Mouse (Mus musculus) mesoderm, embryonic 11.5 days (tissue): ENCODE results near the gene Zfp827.

Experiments used
- DNase-seq: peaks from one replicate; pipeline ENCODE4 v3.0.0-alpha.2; 2012; ENCODE audit warnings: low read depth, low spot score

Gene Zfp827

DNA sequence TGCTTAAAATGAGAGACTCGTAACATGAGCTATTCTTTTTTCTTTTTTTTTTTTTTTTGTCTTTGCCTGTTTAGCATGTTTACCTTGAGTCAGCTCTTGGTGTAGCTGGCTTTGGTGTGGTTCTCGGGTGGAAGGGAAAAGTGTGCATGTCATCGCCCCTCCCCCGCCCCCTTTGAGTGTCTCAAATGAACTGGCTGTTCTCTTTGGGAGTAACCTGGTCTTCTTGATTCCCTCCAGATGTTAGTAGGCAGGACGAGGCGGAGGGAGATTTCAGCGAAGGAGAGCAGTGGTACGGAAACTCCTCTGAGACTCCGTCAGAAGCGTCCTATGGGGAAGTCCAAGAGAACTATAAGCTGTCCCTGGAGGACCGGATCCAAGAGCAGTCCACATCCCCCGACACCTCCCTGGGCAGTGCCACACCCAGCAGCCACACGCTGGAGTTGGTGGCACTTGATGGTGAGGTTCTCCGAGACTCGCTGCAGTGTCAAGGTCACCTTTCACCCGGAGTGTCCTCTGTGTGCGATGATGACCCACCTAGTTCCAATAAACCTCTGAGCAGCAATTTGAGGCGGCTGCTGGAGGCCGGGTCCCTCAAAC lies 31.9 kb downstream of the Zfp827 start:
- peak; percentile 44 for DNase-seq

DNA sequence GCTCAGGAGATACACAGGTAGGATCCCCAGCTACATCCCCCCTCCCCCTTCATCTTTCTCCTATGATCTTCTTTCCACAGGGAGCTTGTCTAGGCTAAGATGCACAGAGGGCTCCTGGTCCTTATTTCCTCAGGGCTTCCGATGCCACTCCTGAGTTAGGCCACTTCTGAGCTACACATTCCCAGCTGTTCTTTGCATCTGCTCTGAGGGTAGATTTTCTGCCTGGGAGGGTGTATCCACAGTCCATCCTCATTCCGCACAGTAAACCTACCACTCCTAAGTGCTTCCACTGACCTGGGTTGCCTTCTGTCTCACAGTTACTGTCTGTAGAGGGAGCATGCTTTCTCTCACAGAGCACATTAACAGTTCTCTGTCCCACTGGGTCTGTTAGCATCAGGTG lies 37.7 kb downstream of the Zfp827 start:
- no peak for DNase-seq

DNA sequence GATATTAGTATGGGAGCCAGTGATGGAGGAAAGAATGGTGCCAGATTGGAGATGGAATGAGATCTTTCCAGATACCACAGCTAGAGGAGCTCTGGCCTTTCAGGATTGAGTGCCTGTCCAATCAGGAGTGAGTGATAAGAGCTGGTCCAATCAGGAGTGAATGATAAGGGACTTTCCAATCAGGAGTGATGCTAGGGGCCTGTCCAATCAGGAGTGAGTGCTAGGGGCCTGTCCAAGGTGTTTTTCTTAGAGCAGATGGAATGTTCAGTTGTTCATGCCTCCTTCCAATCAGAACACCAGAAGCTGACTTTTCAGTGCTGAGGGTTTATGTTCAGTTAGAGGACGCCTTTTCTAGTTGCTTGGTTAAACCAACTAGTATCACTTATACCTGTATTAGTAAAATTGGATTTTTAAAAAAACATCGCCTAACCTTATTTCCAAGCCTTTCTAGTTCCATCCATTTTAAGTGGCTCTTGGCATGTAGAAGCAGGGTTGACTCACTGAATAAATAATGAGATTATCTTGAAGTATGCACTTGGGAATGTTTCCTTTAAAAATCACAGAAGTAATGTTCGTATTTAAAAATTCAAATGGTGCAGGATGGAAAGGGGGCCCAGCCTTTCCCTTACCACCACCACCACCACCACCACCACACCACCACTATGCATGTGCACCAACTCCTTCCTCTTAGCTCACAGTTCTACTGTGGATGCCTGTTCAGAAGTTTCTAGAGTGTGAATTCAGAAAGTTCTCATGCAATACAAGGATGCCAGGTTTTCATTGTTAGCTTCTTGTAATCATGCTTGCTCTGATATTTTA lies 39.8 kb downstream of the Zfp827 start:
- no peak for DNase-seq

DNA sequence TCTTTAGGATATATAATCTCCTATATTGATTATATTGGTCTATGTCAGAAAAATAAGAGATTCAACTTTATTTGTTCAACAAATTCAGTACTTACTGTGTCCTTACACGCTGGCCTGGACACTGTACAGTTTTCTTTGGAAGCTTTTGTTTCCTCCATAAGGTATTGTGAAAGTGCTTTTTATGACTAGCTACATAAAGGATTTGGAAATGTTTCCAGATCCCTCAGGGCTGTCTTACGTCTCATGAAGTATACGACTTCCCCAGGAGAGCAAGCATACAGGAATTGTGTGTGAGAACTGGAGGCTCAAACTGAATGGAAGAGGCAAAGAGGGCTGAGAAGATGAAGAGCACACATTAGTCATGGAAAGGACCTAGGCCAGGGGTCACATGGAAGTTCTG lies 45.1 kb downstream of the Zfp827 start:
- DNase-seq = no peak

DNA sequence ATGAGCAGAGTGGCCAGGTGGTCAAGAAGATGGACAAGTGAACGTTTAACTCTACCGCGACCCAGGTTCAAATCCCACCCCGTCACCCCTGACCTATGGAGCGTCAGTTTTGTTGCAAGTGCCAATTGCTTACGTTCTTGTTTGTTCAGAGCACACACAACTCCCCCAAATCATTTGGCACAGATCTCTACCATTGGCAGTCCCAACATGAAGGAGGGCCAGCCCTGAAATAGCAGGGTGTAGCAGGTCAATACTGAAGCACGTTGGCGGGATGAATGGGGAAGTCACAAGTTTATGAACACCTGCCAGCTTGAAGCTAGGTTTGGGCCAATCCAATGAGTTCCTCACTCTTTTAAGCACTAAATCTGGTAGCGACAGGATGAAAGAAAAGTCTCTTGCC lies 46.7 kb downstream of the Zfp827 start:
- DNase-seq = no peak

DNA sequence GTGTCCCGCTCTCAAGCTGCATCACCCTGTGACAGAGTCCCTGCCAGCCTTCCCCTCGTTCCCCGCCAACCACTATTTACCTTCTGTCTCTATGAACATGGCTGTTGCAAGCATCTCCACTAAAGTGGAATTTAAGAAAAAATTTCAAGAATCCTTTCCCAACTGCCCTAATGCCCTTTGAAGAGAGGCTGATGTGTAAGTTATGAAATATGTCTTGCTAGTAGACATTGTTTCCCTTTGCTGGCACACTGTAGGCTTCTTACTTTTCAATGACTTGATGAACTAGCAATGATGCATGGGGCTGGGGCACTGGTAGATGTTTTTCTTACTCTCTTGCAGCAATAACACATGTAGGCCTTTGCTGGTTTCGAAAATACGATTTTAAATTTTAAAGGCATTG lies 49.0 kb downstream of the Zfp827 start:
- DNase-seq = no peak

DNA sequence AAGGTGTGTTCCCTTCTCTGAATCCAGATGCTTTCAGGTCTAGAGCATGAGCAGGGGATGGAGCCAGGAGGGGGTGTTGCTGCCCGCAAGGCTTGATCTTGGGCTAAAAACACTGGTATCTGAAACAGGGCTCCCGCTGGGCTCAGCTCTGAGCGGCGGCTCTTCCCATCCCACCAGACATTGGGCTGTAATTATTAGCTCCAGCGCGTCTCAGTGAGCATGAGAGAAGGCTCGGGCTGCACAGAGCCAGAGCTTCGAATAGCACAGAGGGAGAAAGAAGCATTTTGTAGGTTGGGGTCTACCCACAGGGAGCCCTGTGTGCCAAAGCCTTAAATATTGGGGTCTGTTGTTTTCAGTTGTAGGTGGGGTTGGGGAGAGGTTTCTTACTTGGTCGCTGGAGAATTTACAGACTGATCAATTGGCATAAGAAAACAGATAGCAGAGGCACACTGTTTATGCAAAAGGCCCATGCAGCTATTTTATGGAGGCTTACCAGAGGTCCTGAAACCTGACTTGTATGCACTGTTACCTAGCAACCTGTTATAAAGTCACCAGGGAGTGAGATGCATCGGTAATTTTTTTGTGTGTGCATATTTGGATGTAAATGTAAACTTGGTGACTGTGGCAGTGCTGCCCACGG lies 50.4 kb downstream of the Zfp827 start:
- no peak for DNase-seq

DNA sequence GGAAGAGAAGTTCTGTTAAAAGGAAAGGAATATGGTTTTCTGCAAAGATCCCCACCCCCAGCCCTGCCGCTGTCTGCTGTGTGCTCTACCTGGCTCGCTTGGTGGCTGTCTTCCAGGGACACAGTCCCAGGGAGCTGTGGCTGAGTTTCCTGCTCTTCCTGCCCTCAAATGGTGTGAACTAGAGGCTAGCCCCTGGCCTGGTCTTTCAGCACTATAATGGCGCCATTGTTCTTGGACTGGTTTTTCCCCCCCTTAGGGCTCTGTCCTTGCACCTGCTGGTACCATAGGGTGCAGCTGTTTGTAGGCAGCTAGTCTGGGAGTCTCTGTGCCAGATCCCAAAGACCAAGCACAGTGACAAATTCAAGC lies 50.9 kb downstream of the Zfp827 start:
- DNase-seq = no peak

DNA sequence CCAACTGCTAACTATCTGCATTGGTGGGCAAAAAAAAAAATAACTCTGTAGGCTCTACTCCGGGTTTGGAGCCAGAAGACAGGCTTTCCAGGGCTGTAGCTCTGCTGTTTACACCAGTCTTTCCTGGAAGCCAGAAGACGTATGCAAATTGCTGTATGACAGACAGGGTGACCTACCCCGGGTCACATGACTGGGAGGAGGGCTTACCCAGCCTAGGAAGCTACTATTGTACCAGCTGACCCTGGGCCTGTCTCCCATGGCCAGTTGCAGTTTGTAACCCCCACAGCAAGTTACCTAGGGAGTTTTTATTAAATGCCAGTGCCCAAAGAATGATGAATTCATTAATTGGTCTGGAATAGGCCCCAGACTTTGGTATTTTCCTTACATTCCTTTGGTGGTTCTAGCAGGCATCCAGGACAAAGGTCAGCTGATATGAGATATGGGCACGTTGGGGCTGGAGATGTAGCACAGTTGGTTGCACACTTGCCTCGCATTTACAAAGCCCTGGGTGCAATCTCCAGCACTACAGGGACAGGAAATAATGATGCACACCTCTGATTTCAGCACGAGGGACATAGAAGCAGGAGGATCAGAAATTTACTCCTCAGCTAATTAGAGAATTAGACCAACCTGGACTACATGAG lies 52.0 kb downstream of the Zfp827 start:
- no peak for DNase-seq

DNA sequence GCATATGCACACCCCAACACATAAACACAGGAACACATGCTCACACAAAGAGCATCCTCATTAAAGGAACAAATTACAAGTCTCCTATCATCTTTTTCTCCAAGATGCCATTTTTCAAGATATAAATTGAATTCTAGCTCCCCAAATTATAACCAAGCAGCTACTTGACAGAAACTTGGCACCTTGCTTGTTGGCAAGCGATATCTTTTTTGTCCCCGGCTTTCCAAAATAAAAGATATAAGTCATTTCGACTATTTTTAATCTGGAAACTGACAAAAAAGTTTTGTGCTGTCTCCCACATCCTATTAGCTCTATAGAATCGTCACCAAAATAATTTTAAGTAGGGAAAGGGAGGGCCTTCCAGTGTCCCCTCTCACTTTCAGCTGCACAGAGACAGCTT lies 53.1 kb downstream of the Zfp827 start:
- DNase-seq = no peak

DNA sequence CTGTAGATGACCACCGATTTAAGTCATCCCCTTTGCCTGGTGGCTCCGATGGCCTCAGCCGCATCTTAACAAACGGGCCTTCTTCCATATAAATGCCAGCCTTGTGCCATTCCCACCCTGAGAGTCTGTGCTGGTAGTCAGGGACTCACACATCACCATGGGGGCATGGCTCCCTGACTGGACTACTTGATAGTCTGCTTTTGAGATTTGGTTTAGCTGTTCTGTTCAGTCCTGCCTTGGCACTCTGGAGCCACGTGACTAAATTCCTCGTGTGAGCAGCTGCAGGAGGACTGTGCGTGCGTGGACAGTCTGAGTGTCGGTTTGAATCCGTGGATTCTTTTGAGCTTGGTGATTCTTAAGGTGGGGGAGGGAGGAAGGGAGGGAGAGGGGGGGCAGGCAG lies 53.7 kb downstream of the Zfp827 start:
- no peak for DNase-seq

DNA sequence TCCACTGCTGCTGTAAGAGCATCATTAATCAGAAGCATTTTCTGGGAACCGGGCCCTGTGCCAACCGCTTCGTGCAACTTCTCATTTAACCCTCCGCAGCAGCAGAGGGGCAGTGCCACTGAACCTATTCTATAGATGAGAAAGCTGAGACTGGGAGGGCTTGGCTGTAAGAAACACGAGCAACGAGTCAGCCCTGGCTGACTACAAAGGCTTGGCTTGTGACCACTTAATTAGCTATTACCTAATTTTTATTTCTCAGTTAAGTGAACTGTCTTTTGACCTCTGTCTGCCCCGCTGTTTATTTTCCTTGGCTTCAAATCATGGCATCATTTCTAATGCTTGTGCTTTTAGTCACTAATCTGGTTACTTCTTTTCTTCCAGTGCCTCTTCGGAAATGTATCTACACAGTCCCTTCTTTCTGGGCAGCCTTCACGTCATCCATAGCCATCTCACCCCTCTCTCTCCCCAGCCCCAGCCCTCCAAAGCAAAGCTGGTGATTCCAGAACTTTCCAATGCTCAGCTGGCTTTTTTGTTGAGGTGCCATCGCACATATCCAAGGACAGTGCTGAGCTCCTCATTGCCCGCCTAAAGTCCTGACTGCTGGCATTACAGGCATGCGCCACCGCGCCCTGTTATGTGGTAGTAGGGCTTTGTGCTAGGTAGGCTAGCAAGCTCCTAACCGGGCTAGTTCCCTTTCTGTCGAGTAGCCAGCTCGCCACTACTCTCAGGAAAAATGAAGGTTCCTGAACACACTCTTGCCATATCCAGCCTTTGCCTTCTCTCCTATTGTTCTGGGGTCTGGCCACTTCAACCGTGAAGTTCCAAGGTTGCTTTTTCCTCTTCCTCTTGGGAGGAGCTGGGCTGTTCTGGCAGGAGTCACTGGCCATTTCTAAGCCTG lies 55.5 kb downstream of the Zfp827 start:
- no peak for DNase-seq

DNA sequence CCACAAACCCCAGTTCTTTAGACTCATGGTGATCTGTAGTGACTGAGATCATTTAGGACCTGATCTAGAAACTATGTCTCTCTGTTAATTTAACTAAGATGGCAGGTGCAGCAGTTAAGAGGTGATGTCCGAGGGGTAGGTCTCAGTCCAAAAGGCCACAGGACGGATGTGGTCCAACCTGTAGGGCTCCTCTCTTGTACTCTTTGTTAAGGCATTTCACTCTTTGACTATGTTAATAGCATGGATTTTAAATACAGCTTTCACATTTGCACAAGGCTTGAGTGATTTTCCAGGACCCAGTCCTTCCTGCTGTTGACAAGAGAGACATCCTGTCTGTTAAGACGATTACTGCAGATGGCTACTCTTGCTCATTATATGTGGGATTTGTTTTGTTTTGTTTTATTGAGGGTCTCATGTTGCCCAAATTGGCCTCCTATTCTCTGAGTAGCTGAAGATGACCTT lies 56.2 kb downstream of the Zfp827 start:
- DNase-seq = no peak

DNA sequence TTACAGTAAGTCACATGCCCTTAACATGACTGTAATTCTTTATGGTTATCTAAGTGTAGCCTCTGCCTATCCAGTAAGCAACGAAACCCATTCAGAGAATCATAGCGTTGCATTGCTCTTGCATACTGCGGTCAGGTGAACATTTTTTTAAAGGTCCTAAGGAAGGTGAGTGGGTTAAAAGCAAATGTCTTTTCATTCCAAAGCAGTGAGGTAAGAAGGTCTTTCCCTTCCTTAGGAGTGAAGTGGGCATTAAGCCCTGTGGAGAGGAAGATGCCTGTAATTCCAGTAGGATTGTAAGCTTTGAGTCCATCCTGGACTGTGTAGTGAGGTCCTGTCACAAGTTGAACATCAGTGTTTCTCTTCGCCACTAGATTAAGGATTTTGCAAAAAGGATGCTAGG lies 66.2 kb downstream of the Zfp827 start:
- DNase-seq = no peak

DNA sequence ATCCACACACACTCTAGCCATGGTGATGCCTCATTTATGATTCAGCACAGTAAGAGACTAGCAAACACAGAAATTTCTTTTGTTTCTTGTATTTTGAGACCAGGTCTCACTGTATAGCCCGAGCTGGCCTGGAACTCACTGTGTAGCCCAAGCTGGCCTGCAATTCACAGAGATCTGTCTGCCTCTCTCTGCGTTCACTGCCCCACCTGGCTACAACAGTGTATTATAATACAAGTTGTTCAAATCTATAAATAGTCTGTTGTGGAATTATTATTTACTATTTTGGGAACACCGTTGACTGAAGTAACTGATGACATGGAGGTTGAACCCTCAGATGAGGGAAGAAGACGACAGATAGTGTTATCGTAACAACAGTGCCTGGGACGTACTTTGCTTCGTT lies 66.9 kb downstream of the Zfp827 start:
- DNase-seq = no peak

DNA sequence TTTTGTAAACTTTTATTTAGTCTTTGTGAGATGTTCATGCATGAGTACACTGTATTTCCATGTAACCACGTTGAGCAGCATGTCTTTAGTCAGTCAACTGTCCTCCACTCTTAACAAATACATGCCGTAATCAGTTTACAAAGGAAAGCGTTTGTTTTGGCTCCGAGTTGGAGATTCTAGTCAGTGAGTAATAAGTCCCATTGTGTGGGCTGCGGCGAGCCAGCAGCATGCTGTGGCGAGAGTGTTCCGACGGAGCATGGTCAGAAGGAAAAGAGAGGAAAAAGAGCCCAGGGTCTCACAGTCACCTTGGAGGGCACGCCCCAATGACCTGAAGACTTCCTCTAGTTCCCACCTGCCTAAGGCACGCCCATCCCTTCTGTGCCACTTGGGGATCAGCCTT lies 68.7 kb downstream of the Zfp827 start:
- no peak for DNase-seq

DNA sequence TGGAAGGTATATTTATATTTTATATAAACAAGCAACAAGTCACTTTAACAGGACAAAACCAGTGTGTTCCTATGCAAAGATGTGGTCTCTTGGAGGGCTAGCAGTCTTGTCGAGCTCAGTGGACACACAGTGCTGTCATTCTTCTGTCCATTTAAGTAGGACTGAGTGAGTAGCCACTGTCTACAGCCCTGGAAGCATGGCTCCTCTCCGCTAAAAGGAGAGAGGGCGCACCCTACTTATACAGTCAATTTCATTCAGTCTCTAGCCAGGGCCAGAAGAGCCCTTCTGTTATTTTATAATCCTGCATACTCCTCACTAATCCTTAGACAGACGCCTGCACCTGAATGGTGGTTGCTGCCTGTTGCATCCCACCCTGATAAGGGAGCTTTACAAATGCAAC lies 74.5 kb downstream of the Zfp827 start:
- DNase-seq = no peak

DNA sequence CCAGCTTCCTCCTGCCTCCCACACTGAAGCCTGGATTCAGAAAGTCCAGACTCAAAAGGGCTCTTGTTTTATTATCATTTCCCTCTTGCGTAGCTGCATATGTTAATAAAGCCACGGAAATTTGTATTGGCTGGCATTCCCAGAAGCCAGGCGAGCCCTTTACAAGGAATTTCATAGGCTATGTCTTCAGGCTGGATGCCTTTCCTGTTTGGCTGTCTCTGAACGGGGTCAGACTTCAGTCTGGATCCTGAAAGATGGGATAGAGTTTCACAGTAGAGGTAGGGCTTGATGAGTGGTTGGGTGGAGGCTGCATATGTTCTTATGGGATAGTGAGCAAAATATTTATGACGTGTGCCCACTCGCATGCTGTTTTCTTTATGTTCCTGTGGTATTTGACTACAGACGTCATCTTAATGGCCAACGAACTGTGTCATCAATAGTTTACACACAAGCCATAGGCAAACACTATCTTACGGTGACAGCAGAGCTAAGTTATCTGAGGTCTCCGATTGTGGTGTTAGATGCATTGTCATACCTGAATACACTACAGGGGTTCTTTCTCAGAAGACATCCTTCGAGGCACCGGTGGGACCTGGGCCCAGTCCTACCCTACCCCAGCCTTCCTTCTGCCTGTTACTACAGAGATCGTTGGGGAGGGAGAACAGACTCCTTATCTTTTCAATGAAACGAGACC lies 75.1 kb downstream of the Zfp827 start:
- no peak for DNase-seq

DNA sequence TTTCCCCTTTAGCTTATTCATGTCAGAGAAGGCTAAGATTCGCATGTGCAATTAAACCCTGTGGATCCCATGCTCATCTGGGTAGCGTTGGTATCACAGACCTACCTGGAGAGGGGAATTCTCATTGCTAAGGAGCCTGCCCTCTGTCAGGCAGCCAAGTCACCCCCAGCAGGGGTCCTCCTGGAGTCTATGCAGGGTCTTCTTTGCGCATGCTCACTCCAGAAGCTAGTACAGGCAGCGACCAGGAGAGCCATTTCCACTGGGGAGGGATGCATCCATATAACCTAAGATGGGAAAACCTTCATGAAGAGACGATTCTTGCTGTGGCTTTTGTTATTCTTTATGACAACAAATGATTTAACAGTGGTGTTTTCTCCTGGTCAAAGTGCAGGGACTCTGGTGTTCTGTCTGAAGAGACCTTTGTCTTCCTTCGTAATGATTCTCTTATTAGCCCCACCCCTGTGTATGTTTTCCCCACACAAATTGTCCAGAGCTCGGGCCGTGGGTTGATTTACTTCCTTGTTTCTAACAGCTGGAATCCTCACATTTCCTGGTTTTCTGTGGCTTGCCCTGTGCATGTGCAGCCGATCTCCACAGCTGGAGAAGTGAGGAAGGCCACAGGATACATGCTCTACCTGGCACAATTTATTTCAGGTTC lies 75.8 kb downstream of the Zfp827 start:
- no peak for DNase-seq

DNA sequence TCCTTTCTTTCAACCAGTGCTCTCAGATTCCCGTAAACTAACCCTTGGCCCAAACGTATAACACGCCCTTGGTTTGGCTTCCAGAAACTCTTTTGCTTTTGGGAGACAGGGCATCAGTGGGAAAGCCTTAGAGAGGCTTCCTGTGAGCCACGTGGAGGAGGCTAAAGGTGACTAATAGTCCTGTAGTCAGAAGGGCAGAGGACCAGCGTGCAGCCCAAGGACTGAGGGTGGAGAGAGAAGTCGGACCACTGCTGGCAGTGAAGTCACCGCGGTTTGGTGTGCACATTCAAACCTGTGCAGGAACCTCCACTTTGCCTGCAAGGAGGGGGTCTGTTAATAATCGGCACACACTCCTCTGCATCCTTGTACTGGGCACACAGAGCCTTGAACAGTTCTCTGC lies 76.4 kb downstream of the Zfp827 start:
- DNase-seq = no peak
